Mouse (Mus musculus) limb, embryonic 15.5 days (tissue): ENCODE data around the gene Flrt1. TPM values are rescaled to one million over a fixed set of nuclear protein-coding genes. Genes with fewer than 3 reads are reported as not detected.

Experiments used
- ATAC-seq: fragments of 200-750 bp; cut with Nextera tagmentation; 2 replicates; pipeline ENCODE4 v1.8.0; 2017; ENCODE audit warnings: low read depth, moderate TSS enrichment; ENCODE audit not compliant: insufficient number of reproducible peaks, low FRiP score, low TSS enrichment
- H3K27ac ChIP-seq: fragments of 300-500 bp; sonication (generic); 2 replicates; pipeline ENCODE4 v1.5.1; 2015; ENCODE audit warnings: moderate library complexity, mild to moderate bottlenecking, inconsistent platforms
- H3K27me3 ChIP-seq: fragments of 300-500 bp; sonication (generic); 2 replicates; pipeline ENCODE4 v1.6.1; 2015; ENCODE audit warnings: inconsistent platforms
- H3K36me3 ChIP-seq: fragments of 300-500 bp; sonication (generic); 2 replicates; pipeline ENCODE4 v1.6.1; 2015; ENCODE audit warnings: inconsistent platforms
- H3K4me1 ChIP-seq: fragments of 300-500 bp; sonication (generic); 2 replicates; pipeline ENCODE4 v1.6.1; 2015; ENCODE audit warnings: inconsistent platforms
- H3K4me2 ChIP-seq: fragments of 300-500 bp; sonication (generic); 2 replicates; pipeline ENCODE4 v1.6.1; 2015; ENCODE audit warnings: mild to moderate bottlenecking, inconsistent platforms
- H3K4me3 ChIP-seq: fragments of 300-500 bp; sonication (generic); 2 replicates; pipeline ENCODE4 v1.5.1; 2015; ENCODE audit warnings: mild to moderate bottlenecking, inconsistent platforms
- H3K9ac ChIP-seq: fragments of 300-500 bp; sonication (generic); 2 replicates; pipeline ENCODE4 v1.6.1; 2015; ENCODE audit warnings: inconsistent platforms
- H3K9me3 ChIP-seq: fragments of 300-500 bp; sonication (generic); 2 replicates; pipeline ENCODE4 v1.6.1; 2016; ENCODE audit warnings: inconsistent platforms
- WGBS: fragments of 180-500 bp; shearing (Covaris S2); methylation state at CpG from one replicate; pipeline ENCODE4 v1.1.7; 2015; 5-methylcytosine and 5-hydroxymethylcytosine counted together
- polyA plus RNA-seq: library from polyadenylated mRNA; unstranded; fragments of >200 nt; fragmentation: Nextera tagmentation; extraction: Ambion mirVana; gene quantifications from 2 replicates; pipeline ENCODE4 v1.2.1, GENCODE M21; 2015

Flrt1 gene
- polyA plus RNA-seq, 1 experiment from 2014 or later, result 5.6 TPM

DNA sequence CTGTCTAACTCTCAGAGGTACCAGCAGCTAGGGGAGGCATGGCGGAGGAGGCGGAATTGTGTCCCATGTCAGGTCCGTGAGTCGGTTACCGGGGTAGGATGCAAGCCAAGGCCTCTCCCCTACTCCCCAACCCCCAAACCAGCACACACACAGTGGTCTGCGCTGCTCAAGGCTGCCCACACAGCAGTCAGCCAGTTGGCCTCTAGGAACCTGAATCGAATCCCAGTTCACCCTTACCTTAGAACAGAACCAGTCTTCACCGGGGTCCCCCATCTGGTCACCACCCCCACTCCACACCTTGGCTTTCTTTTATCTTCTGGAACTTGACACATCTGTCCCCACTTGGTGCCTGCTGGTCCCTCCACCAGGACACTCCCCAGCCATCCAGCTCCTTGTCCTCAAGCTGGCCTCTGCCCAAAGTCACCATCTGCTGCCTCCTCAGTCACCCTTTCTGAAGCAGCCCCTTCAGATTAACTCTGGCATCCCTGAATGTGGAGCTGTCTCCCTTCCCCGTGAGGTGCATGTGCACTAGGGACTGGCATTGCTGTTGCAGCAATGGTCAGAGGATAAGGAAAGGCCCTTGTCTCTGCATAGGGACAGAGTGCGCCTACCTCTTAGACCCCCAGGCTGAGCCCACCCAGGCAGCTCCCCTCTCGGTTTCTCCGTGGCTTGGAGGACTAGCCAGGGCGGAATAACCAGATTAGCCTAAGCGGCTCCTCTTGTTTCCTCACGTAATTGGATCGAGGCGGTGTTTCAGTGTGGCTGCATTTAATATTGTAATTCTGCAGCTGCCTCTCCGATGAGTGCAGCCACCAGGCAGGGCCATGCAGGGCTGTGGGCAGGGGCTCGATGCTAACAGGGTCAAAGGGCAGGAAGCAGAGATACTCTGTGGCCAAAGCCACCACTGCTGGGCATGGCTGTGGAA is 23.3 kb upstream of the Flrt1 start:
- no peak overlapping the region for H3K4me3 ChIP-seq
- 49% methylated on average over 19 of the region's 19 CpGs for WGBS
- H3K36me3 ChIP-seq, result no peaks in the 10 kb centered on the region
- H3K27ac ChIP-seq, result no peak overlapping the region
- no peaks in the 10 kb centered on the region for H3K9me3 ChIP-seq
- no peak for ATAC-seq
- H3K4me2 ChIP-seq, result no peak overlapping the region
- peaks cover 21% of the 10 kb centered on the region for H3K4me1 ChIP-seq
- H3K9ac ChIP-seq, result no peak overlapping the region
- H3K27me3 ChIP-seq, result peaks cover 11% of the 10 kb centered on the region; the same call in 1 of the 2 replicates

DNA sequence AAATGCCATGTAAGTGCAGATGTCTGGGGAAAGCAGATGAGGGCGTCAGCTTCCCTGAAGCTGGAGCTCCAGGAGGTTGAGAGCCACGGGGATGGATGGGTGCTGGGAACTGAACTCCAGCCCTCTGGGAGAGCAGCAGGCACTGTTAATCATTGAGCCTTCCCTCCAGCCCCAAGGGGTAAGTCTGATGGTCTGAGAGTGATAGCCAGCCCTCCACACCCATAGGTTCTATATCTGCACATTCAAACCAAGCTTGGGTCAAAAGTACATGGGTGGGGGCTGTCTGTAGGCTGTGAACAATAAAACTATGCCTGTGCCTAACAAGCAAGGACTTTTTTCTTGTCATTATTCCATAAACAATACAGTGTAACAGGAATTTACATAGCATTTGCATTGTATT is 21.4 kb upstream of the Flrt1 start:
- Histone ChIP-seq H3K9me3 (no peaks in the 10 kb centered on the region), H3K4me2 (no peak overlapping the region), H3K27ac (no peak overlapping the region), H3K36me3 (no peaks in the 10 kb centered on the region), H3K4me3 (no peak overlapping the region), H3K4me1 (peaks cover 22% of the 10 kb centered on the region), H3K9ac (no peak overlapping the region), H3K27me3 (peaks cover 12% of the 10 kb centered on the region; the same call in 1 of the 2 replicates)
- ATAC-seq, result no peak
- WGBS, result 72% methylated on average over 2 of the region's 2 CpGs

DNA sequence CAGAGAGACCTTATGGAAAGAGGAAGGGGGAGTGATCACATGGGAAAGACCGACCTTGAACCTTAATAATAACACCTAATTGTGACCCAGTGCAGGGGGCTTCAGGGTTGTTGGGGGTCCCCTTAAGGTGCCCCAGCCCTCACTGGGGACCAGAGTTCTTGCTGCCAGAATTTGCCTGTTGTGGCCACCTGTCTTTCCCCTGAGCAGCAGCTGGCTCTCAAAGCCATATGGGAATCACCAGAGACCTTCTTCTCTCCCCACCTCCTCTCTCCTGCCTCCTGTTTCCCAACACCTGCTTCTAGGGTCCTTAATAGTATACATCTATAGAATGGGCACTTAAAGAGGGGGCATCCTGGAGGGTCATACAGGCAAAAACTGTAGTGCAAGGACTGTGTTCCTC is 20.7 kb upstream of the Flrt1 start:
- H3K36me3 ChIP-seq, result no peaks in the 10 kb centered on the region
- peaks cover 15% of the 10 kb centered on the region; the same call in 1 of the 2 replicates for H3K27me3 ChIP-seq
- peaks cover 29% of the 10 kb centered on the region for H3K4me1 ChIP-seq
- H3K27ac ChIP-seq, result no peak overlapping the region
- H3K9ac ChIP-seq, result no peak overlapping the region
- no peak overlapping the region for H3K4me2 ChIP-seq
- no peak overlapping the region for H3K4me3 ChIP-seq
- WGBS, result 42% methylated on average over 1 of the region's 1 CpGs
- no peaks in the 10 kb centered on the region for H3K9me3 ChIP-seq
- ATAC-seq, result no peak

DNA sequence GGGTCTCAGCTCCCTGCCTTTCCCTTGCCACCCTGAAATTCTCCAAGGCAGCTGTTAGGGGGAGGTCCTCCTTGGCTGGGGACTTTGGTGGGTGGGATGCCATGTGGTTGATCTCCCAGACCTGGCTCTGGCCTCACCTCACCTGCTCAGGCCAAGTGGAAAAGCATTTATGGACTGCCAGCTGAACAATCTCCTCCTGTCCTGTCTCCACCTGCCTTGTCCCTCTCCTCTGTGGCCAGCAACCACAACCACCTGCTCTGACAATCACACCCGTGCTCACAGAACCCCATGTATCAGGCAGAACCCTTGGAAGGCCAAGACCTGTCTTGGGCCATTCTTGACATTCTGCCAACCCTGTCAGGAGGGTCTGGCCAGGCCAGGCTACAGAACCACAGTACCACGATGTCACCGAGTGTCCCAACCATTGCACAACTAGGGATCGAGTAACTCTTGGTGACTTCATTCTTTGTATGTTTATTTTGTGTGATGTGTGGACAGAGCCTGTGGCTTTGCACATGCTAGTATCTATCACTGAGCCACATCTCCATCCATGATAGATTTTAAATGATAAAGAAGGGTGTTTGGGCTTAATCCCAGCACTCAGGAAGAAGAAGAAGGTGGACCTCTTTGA is 20.1 kb upstream of the Flrt1 start:
- H3K9ac ChIP-seq, result no peak overlapping the region
- no peak overlapping the region for H3K4me3 ChIP-seq
- H3K9me3 ChIP-seq, result no peaks in the 10 kb centered on the region
- ATAC-seq, result 0 out of 2 replicates have a peak, but pooled peaks have one; percentile 8
- peaks cover 15% of the 10 kb centered on the region; the same call in 1 of the 2 replicates for H3K27me3 ChIP-seq
- no peaks in the 10 kb centered on the region for H3K36me3 ChIP-seq
- 83% methylated on average over 4 of the region's 4 CpGs for WGBS
- no peak overlapping the region for H3K4me2 ChIP-seq
- no peak overlapping the region for H3K27ac ChIP-seq
- peaks cover 32% of the 10 kb centered on the region for H3K4me1 ChIP-seq

DNA sequence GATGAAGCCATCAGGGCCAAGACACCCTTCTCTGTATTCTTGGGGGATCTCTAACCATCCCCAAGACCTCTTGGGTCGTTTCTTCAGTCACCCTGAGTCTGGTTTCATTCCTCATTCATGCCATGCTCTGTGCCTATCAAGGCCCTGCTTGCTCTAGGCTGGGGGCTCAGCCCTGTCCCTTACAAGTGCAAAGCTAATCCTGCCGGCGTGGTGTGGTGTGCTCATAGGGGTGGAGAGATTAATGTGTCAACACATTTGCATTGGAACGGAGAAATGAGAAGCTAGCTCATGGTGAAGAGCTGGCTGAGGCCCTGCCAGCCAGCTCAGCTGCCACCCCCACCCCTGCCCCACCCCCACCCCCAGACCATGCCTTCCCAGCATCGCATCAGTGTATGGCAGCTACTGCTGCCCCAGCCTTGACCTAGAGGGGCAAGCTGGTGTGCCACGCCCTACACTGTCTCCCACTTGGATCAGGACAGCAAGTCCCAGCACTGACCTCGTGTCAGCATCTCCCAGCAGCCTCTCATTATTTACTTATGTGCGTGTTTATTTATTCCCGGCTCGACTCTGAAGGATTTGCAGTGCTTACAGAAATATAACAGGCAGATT is 17.3 kb upstream of the Flrt1 start:
- no peaks in the 10 kb centered on the region for H3K36me3 ChIP-seq
- no peak overlapping the region for H3K4me2 ChIP-seq
- H3K9ac ChIP-seq, result no peak overlapping the region
- H3K9me3 ChIP-seq, result no peaks in the 10 kb centered on the region
- H3K27me3 ChIP-seq, result peaks cover 25% of the 10 kb centered on the region; the same call in 1 of the 2 replicates
- no peak overlapping the region for H3K27ac ChIP-seq
- WGBS, result 50% methylated on average over 10 of the region's 10 CpGs
- no peak for ATAC-seq
- H3K4me3 ChIP-seq, result no peak overlapping the region
- H3K4me1 ChIP-seq, result peaks cover 19% of the 10 kb centered on the region

DNA sequence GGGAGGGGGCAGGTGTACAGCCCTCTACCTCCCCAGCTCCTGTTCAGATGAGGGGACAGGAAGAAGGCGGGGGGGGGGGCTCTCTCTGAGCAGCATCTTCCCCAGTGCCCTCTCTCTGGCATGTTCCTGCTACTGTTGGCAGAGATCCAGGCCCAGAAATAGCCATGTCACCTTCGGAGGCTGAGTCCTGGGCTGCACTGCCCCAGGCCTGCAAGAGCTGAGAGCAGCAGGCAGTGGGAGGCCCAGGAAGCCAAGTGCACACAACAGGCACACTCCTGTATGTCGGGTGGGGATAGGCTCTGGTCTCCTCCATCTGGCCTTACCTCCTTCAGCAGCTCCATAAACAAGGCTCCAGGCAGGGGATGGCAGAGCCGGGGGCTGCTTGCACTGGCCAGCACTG is 16.7 kb upstream of the Flrt1 start:
- Histone ChIP-seq H3K4me3 (no peak overlapping the region), H3K9ac (no peak overlapping the region), H3K4me2 (no peak overlapping the region), H3K27ac (no peak overlapping the region), H3K4me1 (peaks cover 22% of the 10 kb centered on the region), H3K27me3 (peaks cover 27% of the 10 kb centered on the region; the same call in 1 of the 2 replicates), H3K36me3 (no peaks in the 10 kb centered on the region), H3K9me3 (no peaks in the 10 kb centered on the region)
- WGBS, result 45% methylated on average over 4 of the region's 4 CpGs
- no peak for ATAC-seq

DNA sequence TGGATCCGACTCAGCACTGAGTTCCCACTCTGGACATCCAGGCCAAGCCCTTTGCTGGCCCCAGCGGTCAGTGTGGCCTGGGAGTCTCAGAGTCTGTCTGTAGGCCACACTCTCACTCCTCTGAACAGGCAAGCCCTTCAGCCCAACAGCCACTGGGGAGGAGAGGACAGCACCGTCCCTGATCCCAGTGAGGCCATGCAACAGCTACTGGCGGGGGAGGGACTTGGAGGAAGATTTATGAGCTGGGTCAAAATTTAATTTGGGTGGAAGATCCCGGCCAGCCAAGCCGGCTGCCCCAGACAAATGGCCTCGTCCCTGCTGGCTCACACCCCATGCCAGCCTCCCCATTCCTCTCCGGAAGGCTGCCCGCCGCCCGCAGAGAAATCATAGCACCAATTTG is 15.7 kb upstream of the Flrt1 start:
- no peak overlapping the region for H3K27ac ChIP-seq
- H3K36me3 ChIP-seq, result no peaks in the 10 kb centered on the region
- H3K27me3 ChIP-seq, result peaks cover 24% of the 10 kb centered on the region; the same call in 1 of the 2 replicates
- H3K9me3 ChIP-seq, result no peaks in the 10 kb centered on the region
- no peak overlapping the region for H3K4me2 ChIP-seq
- H3K4me1 ChIP-seq, result peaks cover 29% of the 10 kb centered on the region
- 36% methylated on average over 11 of the region's 11 CpGs for WGBS
- H3K9ac ChIP-seq, result no peak overlapping the region
- no peak overlapping the region for H3K4me3 ChIP-seq
- no peak for ATAC-seq

DNA sequence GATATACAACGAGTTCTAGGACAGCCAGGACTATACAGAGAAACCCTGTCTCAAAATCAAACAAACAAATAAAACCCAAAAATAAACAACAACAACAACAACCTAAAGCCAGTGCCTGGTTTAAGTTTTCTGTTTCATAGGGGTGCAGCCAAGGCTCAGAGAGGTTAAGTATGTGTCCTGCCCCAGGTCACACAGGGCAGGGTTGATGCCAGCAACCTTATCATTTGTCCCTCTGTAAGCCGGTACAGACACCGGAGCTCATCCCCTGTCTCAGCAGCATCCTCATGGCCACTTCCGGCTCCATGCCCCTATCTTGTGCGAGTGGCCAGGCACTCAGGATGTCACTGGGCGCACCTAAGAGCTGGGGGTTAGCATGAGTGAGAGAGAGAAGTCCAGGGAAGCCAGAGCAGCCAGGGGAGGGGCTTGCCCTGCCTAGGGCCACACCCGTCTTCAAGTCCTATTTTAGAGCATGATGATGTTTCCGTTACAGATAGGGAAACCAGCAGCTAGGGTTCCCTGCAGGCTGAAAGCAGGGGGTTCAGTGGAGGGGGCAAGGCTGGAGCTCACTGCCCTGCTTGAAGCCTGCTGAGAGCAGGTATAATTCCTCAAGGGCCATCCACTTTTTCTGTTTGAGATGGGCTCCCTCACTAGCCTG is 12.3 kb upstream of the Flrt1 start:
- Histone ChIP-seq H3K4me2 (no peak overlapping the region), H3K9ac (no peak overlapping the region), H3K9me3 (no peaks in the 10 kb centered on the region), H3K36me3 (no peaks in the 10 kb centered on the region), H3K4me1 (peaks cover 46% of the 10 kb centered on the region), H3K27me3 (peaks cover 20% of the 10 kb centered on the region; the same call in 1 of the 2 replicates), H3K4me3 (no peak overlapping the region), H3K27ac (no peak overlapping the region)
- 76% methylated on average over 8 of the region's 8 CpGs for WGBS
- no peak for ATAC-seq

DNA sequence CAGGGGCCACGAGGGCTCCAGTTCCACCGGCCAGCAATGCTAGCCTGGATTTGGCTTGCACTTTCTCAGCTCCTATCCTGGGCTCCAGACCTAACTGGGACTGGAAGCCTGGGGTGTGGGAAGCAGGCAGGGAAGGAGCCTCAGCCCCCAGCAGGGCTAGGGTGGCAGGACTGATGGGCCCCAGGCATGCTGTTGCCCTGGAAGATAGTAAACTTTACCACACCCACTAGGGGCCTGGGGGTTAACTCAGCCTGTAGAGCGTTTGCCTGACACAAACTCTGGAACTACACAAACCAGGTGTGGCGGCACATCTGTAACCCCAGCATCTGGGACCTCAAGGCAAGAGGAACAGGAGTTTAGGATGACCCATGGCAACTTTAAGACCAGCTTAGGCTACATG is 11.6 kb upstream of the Flrt1 start:
- 23% methylated on average over 4 of the region's 4 CpGs for WGBS
- Histone ChIP-seq H3K27me3 (peaks cover 20% of the 10 kb centered on the region; the same call in 1 of the 2 replicates), H3K4me3 (no peak overlapping the region), H3K4me1 (peaks cover 45% of the 10 kb centered on the region), H3K4me2 (no peak overlapping the region), H3K9me3 (no peaks in the 10 kb centered on the region), H3K9ac (no peak overlapping the region), H3K27ac (no peak overlapping the region), H3K36me3 (no peaks in the 10 kb centered on the region)
- ATAC-seq, result no peak

DNA sequence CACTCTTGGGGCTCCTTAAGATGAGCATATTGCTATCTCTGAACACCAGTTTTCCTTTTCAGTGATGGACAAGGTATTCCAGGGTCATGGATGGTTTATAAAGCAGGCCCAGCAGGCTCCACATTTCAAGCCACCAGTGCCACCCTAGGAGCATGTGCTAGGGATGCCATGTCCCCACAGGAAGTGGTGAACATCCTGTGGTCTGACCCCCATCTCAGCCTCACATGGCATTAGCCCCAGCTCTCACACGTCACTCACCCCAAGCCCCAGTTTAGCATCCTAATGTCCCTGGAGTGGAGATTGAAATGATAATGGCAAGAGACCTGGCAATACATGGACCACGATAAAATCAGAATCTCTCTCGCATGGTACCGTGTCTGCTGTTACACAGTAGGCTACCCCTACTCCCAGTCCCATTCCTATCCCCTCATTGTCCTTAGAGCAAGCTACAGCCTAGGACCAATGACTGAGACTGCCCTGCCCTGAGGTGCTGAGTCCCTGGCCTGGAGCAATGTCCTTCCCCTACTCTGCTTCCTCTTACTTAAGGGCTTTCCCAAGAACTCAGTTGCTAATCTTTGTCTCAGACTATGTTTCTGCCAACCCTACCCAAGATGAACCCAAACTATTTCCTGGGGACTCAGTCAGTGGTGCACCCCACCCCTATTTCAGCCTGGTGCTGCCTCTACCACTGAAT is 10.7 kb upstream of the Flrt1 start:
- no peaks in the 10 kb centered on the region for H3K9me3 ChIP-seq
- H3K4me1 ChIP-seq, result peaks cover 41% of the 10 kb centered on the region
- H3K4me3 ChIP-seq, result no peak overlapping the region
- H3K36me3 ChIP-seq, result no peaks in the 10 kb centered on the region
- H3K4me2 ChIP-seq, result no peak overlapping the region
- H3K27me3 ChIP-seq, result peaks cover 15% of the 10 kb centered on the region; the same call in 1 of the 2 replicates
- WGBS, result 88% methylated on average over 4 of the region's 4 CpGs
- H3K27ac ChIP-seq, result no peak overlapping the region
- ATAC-seq, result no peak
- H3K9ac ChIP-seq, result no peak overlapping the region

DNA sequence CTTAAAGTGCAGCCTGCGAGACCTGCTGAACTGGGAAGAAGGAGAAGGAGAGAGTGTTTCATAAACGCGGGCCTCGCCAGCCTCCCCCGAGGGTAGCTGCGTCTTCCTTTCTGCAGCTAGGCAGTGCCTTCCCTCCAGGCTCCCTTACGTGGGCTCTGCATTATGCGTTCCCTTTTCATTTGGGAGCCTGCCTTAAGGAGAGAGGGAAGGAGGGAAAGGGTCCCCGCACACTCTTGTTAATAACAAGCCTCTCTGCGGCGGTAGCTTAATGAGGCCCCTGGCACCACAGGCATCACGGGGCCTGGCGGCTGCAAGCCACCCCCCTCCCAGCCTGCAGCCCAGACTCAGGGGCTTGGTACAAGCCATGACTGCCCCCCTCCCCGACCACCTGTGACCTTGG is 8.0 kb upstream of the Flrt1 start:
- peaks cover 53% of the 10 kb centered on the region for H3K4me1 ChIP-seq
- peak overlapping the region; percentile 61; the same call in 1 of the 2 replicates for H3K27ac ChIP-seq
- ATAC-seq, result no peak
- no peaks in the 10 kb centered on the region for H3K36me3 ChIP-seq
- H3K4me2 ChIP-seq, result no peak overlapping the region
- H3K9ac ChIP-seq, result 0 out of 2 replicates have a peak overlapping the region, but pooled peaks have one; percentile 14
- 19% methylated on average over 14 of the region's 14 CpGs for WGBS
- H3K9me3 ChIP-seq, result no peaks in the 10 kb centered on the region
- no peak overlapping the region for H3K4me3 ChIP-seq
- peaks cover 6% of the 10 kb centered on the region; the same call in 1 of the 2 replicates for H3K27me3 ChIP-seq
